ENCODE assay signal across 9 mouse cellular contexts in genomic region chr1:91968710-91969379, GRCm38 (mm10).
A peak's percentile ranks its signal among the peaks of the same experiment; 100 is the strongest.
DNase-seq lines count a peak whose midpoint lies in the region; ATAC-seq and TF ChIP-seq lines count a peak whose summit lies in the region.
"Had no signal": no experiment of that assay in that cellular context is flagged by ENCODE, and none has a peak within 500 bp of the region (broad histone marks: within the 10 kb centered on the region; RNA-seq: fewer than 3 reads in every experiment).

No protein-coding gene starts in this region.

- H3K27me3 ChIP-seq in heart, postnatal 0 days (ENCODE audit: control insufficient read depth, insufficient read depth, low read length), result no peaks in the 10 kb centered on the region
- no peaks in the 10 kb centered on the region for H3K27me3 ChIP-seq in neural tube, embryonic 13.5 days
- H3K27me3 ChIP-seq: limb, embryonic 12.5 days had no signal

- no peak overlapping the region for H3K27ac ChIP-seq in heart, postnatal 0 days (ENCODE audit: low read depth)
- no peak overlapping the region for H3K27ac ChIP-seq in ES-E14 (ENCODE audit: insufficient read depth, low read depth, low read length, poor library complexity, severe bottlenecking)
- 0 out of 2 replicates have a peak overlapping the region, but pooled peaks have one; percentile 2 for H3K27ac ChIP-seq in neural tube, embryonic 13.5 days (replicated peaks)
- H3K27ac ChIP-seq: limb, embryonic 12.5 days had no signal

- no peak for DNase-seq in heart, postnatal 0 days (ENCODE audit: low spot score)
- DNase-seq in heart, adult 11 months, result no peak
- no peak for DNase-seq in ES-E14 (ENCODE audit: low read depth, low spot score)
- DNase-seq in cerebellum, adult 9-11 months, result peak; percentile 31
- DNase-seq in gastrocnemius, postnatal 14 days, result peak; percentile 55
- peak; percentile 55 to 75 for DNase-seq in left cerebral cortex, postnatal 14 days (ENCODE audit: low spot score in 2 of 2)

- no peak overlapping the region for H3K9ac ChIP-seq in heart, postnatal 0 days (replicated peaks; ENCODE audit: low read depth, low read length)
- H3K9ac ChIP-seq in ES-E14 (ENCODE audit: insufficient read depth, low read depth, low read length, poor library complexity, severe bottlenecking), result no peak overlapping the region
- no peak overlapping the region for H3K9ac ChIP-seq in neural tube, embryonic 13.5 days
- H3K9ac ChIP-seq: limb, embryonic 12.5 days had no signal

- no peaks in the 10 kb centered on the region for H3K4me1 ChIP-seq in heart, postnatal 0 days (ENCODE audit: control insufficient read depth, insufficient read depth)
- peaks cover 0 to 1% of the 10 kb centered on the region in 2 experiments; a peak in 1 of 4 replicates for H3K4me1 ChIP-seq in ES-E14 (ENCODE audit: control insufficient read depth in 2 of 2, insufficient read depth in 2 of 2, low read length in 2 of 2, poor library complexity in 1 of 2)
- 0 out of 2 replicates have a peak, but pooled peaks cover 13% of the 10 kb centered on the region for H3K4me1 ChIP-seq in neural tube, embryonic 13.5 days (replicated peaks)

- H3K36me3 ChIP-seq in heart, postnatal 0 days (replicated peaks; ENCODE audit: control insufficient read depth, insufficient read depth, low read length), result peaks cover 89% of the 10 kb centered on the region
- peaks cover 54% of the 10 kb centered on the region for H3K36me3 ChIP-seq in ES-E14 (ENCODE audit: control insufficient read depth, insufficient read depth, low read length, poor library complexity, severe bottlenecking)
- peaks cover 84% of the 10 kb centered on the region for H3K36me3 ChIP-seq in neural tube, embryonic 13.5 days

- no peak for TF ChIP-seq EP300 in heart, postnatal 0 days (IDR thresholded peaks at IDR 0.05; ENCODE audit: low read depth)

- in situ Hi-C loops in ES-E14 (cut with MboI; ENCODE audit: low sequenced_read_pairs in 2 of 2, unreplicated experiment in 2 of 2), result no loop called here

- peak; percentile 60 for TF ChIP-seq CTCF in heart, postnatal 0 days (IDR thresholded peaks at IDR 0.05; ENCODE audit: low read depth)

- intact Hi-C loops in gastrocnemius, postnatal 14 days (cut with DNase I; ENCODE audit: low total_unique reads), result loop anchor here (5.0 kb wide), 1 partner anchor 483 kb away; no protein-coding TSS in a partner anchor
- intact Hi-C loops in left cerebral cortex, postnatal 14 days (cut with DNase I), result no loop called here

- H3K4me3 ChIP-seq in heart, postnatal 0 days (ENCODE audit: low read depth, low read length), result no peak overlapping the region
- no peak overlapping the region for H3K4me3 ChIP-seq in ES-E14 (ENCODE audit: insufficient read depth in 1 of 2, low read depth in 1 of 2, low read length in 2 of 2, poor library complexity in 1 of 2, severe bottlenecking in 1 of 2)
- no peak overlapping the region for H3K4me3 ChIP-seq in neural tube, embryonic 13.5 days
- H3K4me3 ChIP-seq: limb, embryonic 12.5 days had no signal

- no peaks in the 10 kb centered on the region for H3K9me3 ChIP-seq in heart, postnatal 0 days (replicated peaks; ENCODE audit: control insufficient read depth, low read length)
- no peaks in the 10 kb centered on the region for H3K9me3 ChIP-seq in ES-E14 (ENCODE audit: control insufficient read depth, insufficient read depth, low read depth, low read length)
- no peaks in the 10 kb centered on the region for H3K9me3 ChIP-seq in neural tube, embryonic 13.5 days
- H3K9me3 ChIP-seq: limb, embryonic 12.5 days had no signal

- ATAC-seq in heart, postnatal 0 days (ENCODE audit: insufficient read depth, low read depth), result no peak
- peak; percentile 41; the same call in 1 of the 2 replicates for ATAC-seq in neural tube, embryonic 13.5 days (ENCODE audit: low read depth)
- no peak for ATAC-seq in granulocyte monocyte progenitor cell, adult 5-6 weeks (replicated peaks; ENCODE audit: poor library complexity, severe bottlenecking)

- WGBS in heart, postnatal 0 days, result 60% methylated on average over 5 of the region's 5 CpGs
- 54% methylated on average over 5 of the region's 5 CpGs for WGBS in neural tube, embryonic 13.5 days

- H3K4me2 ChIP-seq in heart, postnatal 0 days (ENCODE audit: low read depth, low read length), result no peak overlapping the region
- H3K4me2 ChIP-seq in neural tube, embryonic 13.5 days, result no peak overlapping the region
- H3K4me2 ChIP-seq: limb, embryonic 12.5 days had no signal

TF ChIP-seq in ES-E14, 5 proteins besides CTCF, POLR2A, EP300 and RAD21:
- no peak for TF ChIP-seq MAFK (IDR thresholded peaks at IDR 0.05; ENCODE audit: insufficient read depth, low read depth, low read length)
- TF ChIP-seq ZC3H11A (IDR thresholded peaks at IDR 0.05; ENCODE audit: borderline replicate concordance, low read depth, low read length), result 0 out of 2 replicates have a peak, but pooled peaks have one; percentile 4
- TF ChIP-seq HCFC1 (IDR thresholded peaks at IDR 0.05; ENCODE audit: borderline replicate concordance, insufficient read depth, low read length), result no peak
- no peak for TF ChIP-seq ZNF384 (IDR thresholded peaks at IDR 0.05; ENCODE audit: low read depth, low read length)

Comparison
In these comparisons a context has a peak if more than half of its experiments do, and no peak if none do; other contexts are left out.
1. DNase-seq: peak in cerebellum, adult 9-11 months (single experiment), gastrocnemius, postnatal 14 days (single experiment) and left cerebral cortex, postnatal 14 days (2 of 2); none in heart, postnatal 0 days (single experiment), heart, adult 11 months (single experiment) and ES-E14 (single experiment).